Mouse (Mus musculus) brain, embryonic 14.5 days (tissue): ENCODE measurements around the gene Swap70.

Experiments used
- CTCF ChIP-seq: fragments of 200-500 bp; IDR thresholded peaks from 2 replicates; pipeline ENCODE4 v1.5.1; 2012; ENCODE audit warnings: inconsistent platforms, mild to moderate bottlenecking, moderate library complexity, borderline replicate concordance; ENCODE audit not compliant: insufficient read depth, insufficient read length; ENCODE audit errors: extremely low read depth
- POLR2A ChIP-seq: fragments of 200-500 bp; IDR thresholded peaks from 2 replicates; pipeline ENCODE4 v1.6.1; 2012; ENCODE audit warnings: mild to moderate bottlenecking, inconsistent platforms, borderline replicate concordance; ENCODE audit not compliant: poor library complexity, insufficient read depth, insufficient read length, severe bottlenecking; ENCODE audit errors: extremely low read depth

DNA sequence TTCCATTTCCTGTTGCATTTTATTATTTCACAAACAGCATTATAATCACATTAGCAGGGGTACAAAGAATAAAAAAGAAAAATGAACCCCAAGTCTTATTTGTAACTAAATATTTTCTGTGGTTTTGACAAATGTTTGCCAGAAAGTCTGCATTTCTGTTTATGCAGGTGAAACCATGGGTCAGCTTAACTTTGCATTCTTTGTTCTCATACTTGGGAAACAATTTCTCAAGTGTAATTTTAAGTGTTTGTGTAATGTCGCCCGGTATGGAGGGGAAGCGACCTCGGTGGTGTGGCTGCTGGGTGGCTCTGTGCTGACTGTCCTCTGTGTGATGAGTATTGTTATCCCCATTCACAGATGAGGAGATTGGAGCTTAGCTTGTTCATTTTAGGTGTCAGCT is 40.3 kb downstream of the Swap70 start:
- no peak for TF ChIP-seq CTCF
- TF ChIP-seq POLR2A = no peak
